Mouse (Mus musculus): ENCODE data around the gene Olfr1205. TPM values are rescaled to one million over a fixed set of nuclear protein-coding genes. Genes with fewer than 3 reads are reported as not detected.

The Olfr1205 gene
- not detected in 2 replicates for polyA plus RNA-seq (2015; fragmentation: Nextera tagmentation; extraction: Ambion mirVana)

- Histone ChIP-seq H3K27me3 (replicated peaks) (no peaks in the 10 kb centered on the region), H3K4me3 (replicated peaks) (no peak within 1 kb of the TSS), H3K9me3 (no peaks in the 10 kb centered on the region), H3K27ac (no peak within 1 kb of the TSS), H3K4me1 (replicated peaks) (no peaks in the 10 kb centered on the region), H3K36me3 (no peaks in the 10 kb centered on the region), H3K4me2 (replicated peaks) (no peak within 1 kb of the TSS), H3K9ac (no peak within 1 kb of the TSS)
- ATAC-seq = no peak
- WGBS = 88% methylated on average over 2 of the region's 2 CpGs
Observed at GRCm38 (mm10) chr2:88829437-88829836, at the start of gene Olfr1205. Gene Olfr1205, plus strand, starts transcription at chr2:88829737.

DNA sequence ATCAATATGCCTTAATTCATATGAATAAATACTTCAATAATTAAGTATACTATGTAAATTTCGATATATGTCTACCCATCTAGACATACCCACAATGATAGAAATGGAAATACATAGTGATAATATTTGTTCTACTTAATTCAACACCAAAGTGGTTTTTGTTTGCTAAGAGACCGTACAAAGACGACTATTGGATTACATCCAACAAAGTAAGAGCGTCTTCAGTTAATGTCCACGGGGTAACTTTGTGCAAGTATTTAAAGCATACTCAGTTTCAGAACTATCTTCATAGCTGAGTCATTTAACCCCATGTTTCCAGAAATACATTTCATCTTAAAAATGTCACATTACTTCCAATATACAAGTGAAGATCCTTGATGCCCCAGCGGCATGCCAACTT, 36.8 kb upstream of the Olfr1205 start, which contains the start of gene Olfr1201:
Gene Olfr1201, plus strand, starts transcription at position 301 of the 400 bp plus-strand sequence.
- no peak within 1 kb of the TSS for H3K4me3 ChIP-seq (replicated peaks)
- H3K9ac ChIP-seq = no peak within 1 kb of the TSS
- H3K27ac ChIP-seq = no peak within 1 kb of the TSS
- no peaks in the 10 kb centered on the region for H3K27me3 ChIP-seq (replicated peaks)
- H3K4me2 ChIP-seq (replicated peaks) = no peak within 1 kb of the TSS
- no peaks in the 10 kb centered on the region for H3K9me3 ChIP-seq
- H3K36me3 ChIP-seq = no peaks in the 10 kb centered on the region
- no peaks in the 10 kb centered on the region for H3K4me1 ChIP-seq (replicated peaks)
- 80% methylated on average over 6 of the region's 6 CpGs for WGBS
- ATAC-seq = no peak

DNA sequence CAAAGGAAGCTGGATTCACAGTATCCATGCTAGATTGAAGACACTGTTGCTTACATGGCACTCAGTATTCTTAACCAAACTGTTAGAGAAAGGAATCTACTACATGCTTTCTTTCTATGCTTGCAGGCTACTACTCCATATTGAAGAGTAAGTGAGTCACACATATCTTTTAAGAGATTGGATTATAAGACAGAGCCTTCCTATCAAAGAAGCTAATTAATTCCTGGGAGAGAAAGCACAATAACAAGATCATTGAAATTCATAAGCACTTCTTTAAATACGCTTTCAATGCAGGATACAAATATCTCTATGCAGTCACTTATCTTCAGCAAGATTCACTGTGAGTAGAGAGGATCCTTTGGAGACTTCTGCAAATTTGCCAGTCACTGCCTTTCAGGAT, 15.3 kb upstream of the Olfr1205 start, which contains the start of gene Olfr1202:
Gene Olfr1202, plus strand, starts transcription at position 301 of the 400 bp plus-strand sequence.
- H3K27me3 ChIP-seq (replicated peaks) = no peaks in the 10 kb centered on the region
- no peak within 1 kb of the TSS for H3K27ac ChIP-seq
- H3K9ac ChIP-seq = no peak within 1 kb of the TSS
- no peaks in the 10 kb centered on the region for H3K4me1 ChIP-seq (replicated peaks)
- no peaks in the 10 kb centered on the region for H3K36me3 ChIP-seq
- no peak within 1 kb of the TSS for H3K4me3 ChIP-seq (replicated peaks)
- 75% methylated on average over 1 of the region's 1 CpGs for WGBS
- no peak within 1 kb of the TSS for H3K4me2 ChIP-seq (replicated peaks)
- no peak for ATAC-seq
- no peaks in the 10 kb centered on the region for H3K9me3 ChIP-seq

DNA sequence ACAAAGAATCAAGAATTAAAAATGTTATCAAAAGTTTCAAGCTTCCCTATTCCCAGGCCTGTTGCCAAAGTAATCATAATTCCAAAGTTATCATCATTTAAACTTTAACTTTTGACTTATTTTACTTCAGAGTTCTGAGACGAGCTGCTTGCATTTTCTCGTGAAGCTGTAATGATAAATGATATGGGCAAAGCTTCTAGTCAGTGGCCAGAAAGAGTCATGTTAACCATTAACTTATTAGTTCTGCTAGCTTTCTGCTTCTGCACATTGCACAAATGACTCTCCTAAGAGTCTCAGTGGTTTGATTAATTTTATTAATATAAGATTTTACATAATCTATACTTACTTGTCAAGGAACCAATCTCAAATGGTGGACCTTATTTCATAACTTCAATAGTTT, 8.9 kb downstream of the Olfr1205 start:
- Histone ChIP-seq H3K27me3 (replicated peaks) (no peaks in the 10 kb centered on the region), H3K9ac (no peak overlapping the region), H3K36me3 (no peaks in the 10 kb centered on the region), H3K4me1 (replicated peaks) (no peaks in the 10 kb centered on the region), H3K9me3 (no peaks in the 10 kb centered on the region), H3K4me2 (replicated peaks) (no peak overlapping the region), H3K4me3 (replicated peaks) (no peak overlapping the region), H3K27ac (no peak overlapping the region)
- 51% methylated on average over 2 of the region's 2 CpGs for WGBS
- ATAC-seq = peak; percentile 74

- no peaks in the 10 kb centered on the region for H3K36me3 ChIP-seq
- 92% methylated on average over 1 of the region's 1 CpGs for WGBS
- no peaks in the 10 kb centered on the region for H3K27me3 ChIP-seq (replicated peaks)
- H3K9ac ChIP-seq = no peak within 1 kb of the TSS
- no peak within 1 kb of the TSS for H3K4me3 ChIP-seq (replicated peaks)
- no peak within 1 kb of the TSS for H3K4me2 ChIP-seq (replicated peaks)
- no peak for ATAC-seq
- no peaks in the 10 kb centered on the region for H3K4me1 ChIP-seq (replicated peaks)
- H3K9me3 ChIP-seq = no peaks in the 10 kb centered on the region
- no peak within 1 kb of the TSS for H3K27ac ChIP-seq
Observed at GRCm38 (mm10) chr2:88848992-88849391, 19.5 kb downstream of the Olfr1205 start, which contains the start of gene Olfr1204. Gene Olfr1204, plus strand, starts transcription at chr2:88849292.

DNA sequence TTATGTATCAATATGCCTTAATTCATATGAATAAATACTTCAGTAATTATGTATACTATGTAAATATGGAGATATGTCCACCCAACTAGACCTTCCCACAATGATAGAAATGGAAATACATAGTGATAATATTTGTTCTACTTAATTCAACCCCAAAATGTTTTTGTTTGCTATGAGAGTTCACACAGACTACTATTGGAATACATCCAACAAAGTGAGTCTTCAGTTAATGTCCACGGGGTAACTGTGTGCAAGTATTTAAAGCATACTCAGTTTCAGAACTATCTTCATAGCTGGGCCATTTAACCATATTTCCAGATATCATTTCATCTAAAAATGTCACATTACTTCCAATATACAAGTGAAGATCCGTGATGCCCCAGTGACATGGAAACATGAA, 33.4 kb downstream of the Olfr1205 start, which contains the start of gene Olfr1206:
Gene Olfr1206, plus strand, starts transcription at position 301 of the 400 bp plus-strand sequence.
- no peaks in the 10 kb centered on the region for H3K36me3 ChIP-seq
- no peak within 1 kb of the TSS for H3K4me2 ChIP-seq (replicated peaks)
- no peaks in the 10 kb centered on the region for H3K27me3 ChIP-seq (replicated peaks)
- H3K27ac ChIP-seq = no peak within 1 kb of the TSS
- WGBS = 84% methylated on average over 2 of the region's 2 CpGs
- H3K4me3 ChIP-seq (replicated peaks) = no peak within 1 kb of the TSS
- no peaks in the 10 kb centered on the region for H3K9me3 ChIP-seq
- no peak for ATAC-seq
- no peaks in the 10 kb centered on the region for H3K4me1 ChIP-seq (replicated peaks)
- H3K9ac ChIP-seq = no peak within 1 kb of the TSS

Other genes with a start within 250 kb of the Olfr1205 start
- not detected in 2 replicates for gene Olfr1189, start 243.3 kb upstream of the Olfr1205 start, polyA plus RNA-seq (2015; fragmentation: Nextera tagmentation; extraction: Ambion mirVana)
- not detected in 2 replicates for gene Olfr1191-ps1, start 189.2 kb upstream of the Olfr1205 start, polyA plus RNA-seq (2015; fragmentation: Nextera tagmentation; extraction: Ambion mirVana)
- not detected in 2 replicates for gene Olfr1192-ps1, start 181.2 kb upstream of the Olfr1205 start, polyA plus RNA-seq (2015; fragmentation: Nextera tagmentation; extraction: Ambion mirVana)
- gene Olfr1193, start 154.1 kb upstream of the Olfr1205 start, polyA plus RNA-seq (2015; fragmentation: Nextera tagmentation; extraction: Ambion mirVana) = not detected in 2 replicates
- gene Olfr1195, start 140.6 kb upstream of the Olfr1205 start, polyA plus RNA-seq (2015; fragmentation: Nextera tagmentation; extraction: Ambion mirVana) = not detected in 2 replicates
- gene Olfr1196, start 125.1 kb upstream of the Olfr1205 start, polyA plus RNA-seq (2015; fragmentation: Nextera tagmentation; extraction: Ambion mirVana) = not detected in 2 replicates
- not detected in 2 replicates for gene Olfr1197, start 97.4 kb upstream of the Olfr1205 start, polyA plus RNA-seq (2015; fragmentation: Nextera tagmentation; extraction: Ambion mirVana)
- gene Olfr1198, start 78.4 kb upstream of the Olfr1205 start, polyA plus RNA-seq (2015; fragmentation: Nextera tagmentation; extraction: Ambion mirVana) = not detected in 2 replicates
- not detected in 2 replicates for gene Olfr1199, start 69.3 kb upstream of the Olfr1205 start, polyA plus RNA-seq (2015; fragmentation: Nextera tagmentation; extraction: Ambion mirVana)
- not detected in 2 replicates for gene Olfr1200, start 59.2 kb upstream of the Olfr1205 start, polyA plus RNA-seq (2015; fragmentation: Nextera tagmentation; extraction: Ambion mirVana)
- not detected in 2 replicates for gene Olfr1201, start 36.7 kb upstream of the Olfr1205 start, polyA plus RNA-seq (2015; fragmentation: Nextera tagmentation; extraction: Ambion mirVana)
- not detected in 2 replicates for gene Olfr1202, start 15.2 kb upstream of the Olfr1205 start, polyA plus RNA-seq (2015; fragmentation: Nextera tagmentation; extraction: Ambion mirVana)
- not detected in 2 replicates for gene Olfr1204, start 19.6 kb downstream of the Olfr1205 start, polyA plus RNA-seq (2015; fragmentation: Nextera tagmentation; extraction: Ambion mirVana)
- not detected in 2 replicates for gene Olfr1206, start 33.5 kb downstream of the Olfr1205 start, polyA plus RNA-seq (2015; fragmentation: Nextera tagmentation; extraction: Ambion mirVana)
- gene Olfr1208, start 72.6 kb downstream of the Olfr1205 start, polyA plus RNA-seq (2015; fragmentation: Nextera tagmentation; extraction: Ambion mirVana) = not detected in 2 replicates
- not detected in 2 replicates for gene Olfr1209, start 85.4 kb downstream of the Olfr1205 start, polyA plus RNA-seq (2015; fragmentation: Nextera tagmentation; extraction: Ambion mirVana)
- not detected in 2 replicates for gene Olfr1211, start 108.4 kb downstream of the Olfr1205 start, polyA plus RNA-seq (2015; fragmentation: Nextera tagmentation; extraction: Ambion mirVana)
- not detected in 2 replicates for gene Olfr1212, start 124.2 kb downstream of the Olfr1205 start, polyA plus RNA-seq (2015; fragmentation: Nextera tagmentation; extraction: Ambion mirVana)
- gene Gm13762, start 150.5 kb downstream of the Olfr1205 start, polyA plus RNA-seq (2015; fragmentation: Nextera tagmentation; extraction: Ambion mirVana) = not detected in 2 replicates
- gene Olfr1214, start 162.9 kb downstream of the Olfr1205 start, polyA plus RNA-seq (2015; fragmentation: Nextera tagmentation; extraction: Ambion mirVana) = not detected in 2 replicates
- not detected in 2 replicates for gene Olfr1215, start 177.2 kb downstream of the Olfr1205 start, polyA plus RNA-seq (2015; fragmentation: Nextera tagmentation; extraction: Ambion mirVana)
- not detected in 2 replicates for gene Olfr1216, start 188.6 kb downstream of the Olfr1205 start, polyA plus RNA-seq (2015; fragmentation: Nextera tagmentation; extraction: Ambion mirVana)
- not detected in 2 replicates for gene Olfr1217, start 202.3 kb downstream of the Olfr1205 start, polyA plus RNA-seq (2015; fragmentation: Nextera tagmentation; extraction: Ambion mirVana)
- not detected in 2 replicates for gene Olfr1218, start 231.4 kb downstream of the Olfr1205 start, polyA plus RNA-seq (2015; fragmentation: Nextera tagmentation; extraction: Ambion mirVana)